Mouse (Mus musculus) limb, embryonic 15.5 days (tissue): ENCODE measurements at regions not wholly inside any gene's neighbourhood (a gene's known extent, or its start where the extent isn't known, plus 50 kb on each side); places are given as distances from the start of the nearest gene placed in this dataset.

ENCODE experiments used
- ATAC-seq: fragments of 200-750 bp; cut with Nextera tagmentation; 2 replicates; pipeline ENCODE4 v1.8.0; 2017; ENCODE audit warnings: low read depth, moderate TSS enrichment; ENCODE audit not compliant: insufficient number of reproducible peaks, low FRiP score, low TSS enrichment
- H3K27ac ChIP-seq: fragments of 300-500 bp; sonication (generic); 2 replicates; pipeline ENCODE4 v1.5.1; 2015; ENCODE audit warnings: moderate library complexity, mild to moderate bottlenecking, inconsistent platforms
- H3K27me3 ChIP-seq: fragments of 300-500 bp; sonication (generic); 2 replicates; pipeline ENCODE4 v1.6.1; 2015; ENCODE audit warnings: inconsistent platforms
- H3K36me3 ChIP-seq: fragments of 300-500 bp; sonication (generic); 2 replicates; pipeline ENCODE4 v1.6.1; 2015; ENCODE audit warnings: inconsistent platforms
- H3K4me1 ChIP-seq: fragments of 300-500 bp; sonication (generic); 2 replicates; pipeline ENCODE4 v1.6.1; 2015; ENCODE audit warnings: inconsistent platforms
- H3K4me2 ChIP-seq: fragments of 300-500 bp; sonication (generic); 2 replicates; pipeline ENCODE4 v1.6.1; 2015; ENCODE audit warnings: mild to moderate bottlenecking, inconsistent platforms
- H3K4me3 ChIP-seq: fragments of 300-500 bp; sonication (generic); 2 replicates; pipeline ENCODE4 v1.5.1; 2015; ENCODE audit warnings: mild to moderate bottlenecking, inconsistent platforms
- H3K9ac ChIP-seq: fragments of 300-500 bp; sonication (generic); 2 replicates; pipeline ENCODE4 v1.6.1; 2015; ENCODE audit warnings: inconsistent platforms
- H3K9me3 ChIP-seq: fragments of 300-500 bp; sonication (generic); 2 replicates; pipeline ENCODE4 v1.6.1; 2016; ENCODE audit warnings: inconsistent platforms
- WGBS: fragments of 180-500 bp; shearing (Covaris S2); methylation state at CpG from one replicate; pipeline ENCODE4 v1.1.7; 2015; 5-methylcytosine and 5-hydroxymethylcytosine counted together

- peaks cover 24% of the 10 kb centered on the region for H3K4me1 ChIP-seq
- no peak overlapping the region for H3K9ac ChIP-seq
- H3K27me3 ChIP-seq = no peaks in the 10 kb centered on the region
- no peaks in the 10 kb centered on the region for H3K9me3 ChIP-seq
- H3K4me2 ChIP-seq = no peak overlapping the region
- no peaks in the 10 kb centered on the region for H3K36me3 ChIP-seq
- H3K4me3 ChIP-seq = no peak overlapping the region
- WGBS = 55% methylated on average over 16 of the region's 16 CpGs
- H3K27ac ChIP-seq = no peak overlapping the region
- no peak for ATAC-seq
Measured at GRCm38 (mm10) chr17:83924259-83924922, 76.6 kb upstream of the Haao start.

- no peak overlapping the region for H3K9ac ChIP-seq
- WGBS = 44% methylated on average over 8 of the region's 8 CpGs
- no peak overlapping the region for H3K27ac ChIP-seq
- H3K36me3 ChIP-seq = no peaks in the 10 kb centered on the region
- no peaks in the 10 kb centered on the region for H3K9me3 ChIP-seq
- no peak for ATAC-seq
- H3K4me2 ChIP-seq = no peak overlapping the region
- H3K4me3 ChIP-seq = no peak overlapping the region
- no peaks in the 10 kb centered on the region for H3K27me3 ChIP-seq
- H3K4me1 ChIP-seq = peaks cover 50% of the 10 kb centered on the region
Measured at GRCm38 (mm10) chr17:83920894-83921293, 73.1 kb upstream of the Haao start.

- no peaks in the 10 kb centered on the region for H3K36me3 ChIP-seq
- no peak overlapping the region for H3K9ac ChIP-seq
- WGBS = 12% methylated on average over 4 of the region's 4 CpGs
- H3K9me3 ChIP-seq = no peaks in the 10 kb centered on the region
- peaks cover 55% of the 10 kb centered on the region for H3K4me1 ChIP-seq
- H3K27me3 ChIP-seq = no peaks in the 10 kb centered on the region
- H3K4me2 ChIP-seq = no peak overlapping the region
- H3K27ac ChIP-seq = no peak overlapping the region
- ATAC-seq = no peak
- H3K4me3 ChIP-seq = no peak overlapping the region
Measured at GRCm38 (mm10) chr17:83920225-83920624, 72.5 kb upstream of the Haao start.

GRCm38 (mm10) chr17:83918413-83919139 is 70.8 kb upstream of the Haao start:
- peaks cover 66% of the 10 kb centered on the region for H3K4me1 ChIP-seq
- 49% methylated on average over 9 of the region's 9 CpGs for WGBS
- H3K4me3 ChIP-seq = no peak overlapping the region
- H3K4me2 ChIP-seq = no peak overlapping the region
- no peaks in the 10 kb centered on the region for H3K9me3 ChIP-seq
- H3K9ac ChIP-seq = no peak overlapping the region
- no peaks in the 10 kb centered on the region for H3K27me3 ChIP-seq
- peak overlapping the region; percentile 38 for H3K27ac ChIP-seq
- no peak for ATAC-seq
- no peaks in the 10 kb centered on the region for H3K36me3 ChIP-seq

- Histone ChIP-seq H3K4me3 (no peak overlapping the region), H3K4me2 (no peak overlapping the region), H3K36me3 (no peaks in the 10 kb centered on the region), H3K9me3 (no peaks in the 10 kb centered on the region), H3K27me3 (no peaks in the 10 kb centered on the region), H3K4me1 (peaks cover 72% of the 10 kb centered on the region), H3K9ac (no peak overlapping the region), H3K27ac (no peak overlapping the region)
- 47% methylated on average over 4 of the region's 4 CpGs for WGBS
- no peak for ATAC-seq
Measured at GRCm38 (mm10) chr17:83917781-83918180, 70.0 kb upstream of the Haao start.

- Histone ChIP-seq H3K9ac (no peak overlapping the region), H3K27ac (peak overlapping the region; percentile 81), H3K9me3 (no peaks in the 10 kb centered on the region), H3K4me3 (no peak overlapping the region), H3K4me1 (peaks cover 75% of the 10 kb centered on the region), H3K4me2 (no peak overlapping the region), H3K36me3 (no peaks in the 10 kb centered on the region), H3K27me3 (no peaks in the 10 kb centered on the region)
- ATAC-seq = peak; percentile 69; the same call in 1 of the 2 replicates
- 6% methylated on average over 10 of the region's 10 CpGs for WGBS
Measured at GRCm38 (mm10) chr17:83916684-83917166, 69.0 kb upstream of the Haao start.

GRCm38 (mm10) chr17:83915034-83915433 is 67.3 kb upstream of the Haao start:
- Histone ChIP-seq H3K27me3 (no peaks in the 10 kb centered on the region), H3K9me3 (no peaks in the 10 kb centered on the region), H3K4me3 (no peak overlapping the region), H3K4me2 (no peak overlapping the region), H3K9ac (no peak overlapping the region), H3K36me3 (no peaks in the 10 kb centered on the region), H3K4me1 (peaks cover 58% of the 10 kb centered on the region), H3K27ac (no peak overlapping the region)
- no peak for ATAC-seq

GRCm38 (mm10) chr17:83914603-83915002 is 66.8 kb upstream of the Haao start:
- Histone ChIP-seq H3K9ac (no peak overlapping the region), H3K4me3 (no peak overlapping the region), H3K9me3 (no peaks in the 10 kb centered on the region), H3K36me3 (no peaks in the 10 kb centered on the region), H3K27ac (peak overlapping the region; percentile 86; the same call in 1 of the 2 replicates), H3K4me1 (peaks cover 56% of the 10 kb centered on the region), H3K4me2 (no peak overlapping the region), H3K27me3 (no peaks in the 10 kb centered on the region)
- WGBS = 72% methylated on average over 1 of the region's 1 CpGs
- no peak for ATAC-seq

- 22% methylated on average over 13 of the region's 13 CpGs for WGBS
- peak; percentile 45 for ATAC-seq
- Histone ChIP-seq H3K9me3 (no peaks in the 10 kb centered on the region), H3K9ac (no peak overlapping the region), H3K27me3 (no peaks in the 10 kb centered on the region), H3K4me2 (no peak overlapping the region), H3K36me3 (no peaks in the 10 kb centered on the region), H3K4me3 (no peak overlapping the region), H3K27ac (peak overlapping the region; percentile 86), H3K4me1 (peaks cover 55% of the 10 kb centered on the region)
Measured at GRCm38 (mm10) chr17:83913711-83914415, 66.1 kb upstream of the Haao start.

GRCm38 (mm10) chr17:83912421-83912820 is 64.7 kb upstream of the Haao start:
- ATAC-seq = no peak

GRCm38 (mm10) chr17:83908811-83909210 is 61.0 kb upstream of the Haao start:
- no peaks in the 10 kb centered on the region for H3K27me3 ChIP-seq
- no peak overlapping the region for H3K4me2 ChIP-seq
- H3K4me3 ChIP-seq = no peak overlapping the region
- no peak overlapping the region for H3K27ac ChIP-seq
- ATAC-seq = no peak
- H3K9ac ChIP-seq = no peak overlapping the region
- H3K9me3 ChIP-seq = no peaks in the 10 kb centered on the region
- no peaks in the 10 kb centered on the region for H3K36me3 ChIP-seq
- peaks cover 17% of the 10 kb centered on the region for H3K4me1 ChIP-seq
- 84% methylated on average over 6 of the region's 6 CpGs for WGBS

More at GRCm38 (mm10) chr17:83912421-83912820, 64.7 kb upstream of the Haao start:
- Histone ChIP-seq H3K4me2 (no peak overlapping the region), H3K4me3 (no peak overlapping the region), H3K4me1 (peaks cover 41% of the 10 kb centered on the region), H3K9ac (no peak overlapping the region), H3K27me3 (no peaks in the 10 kb centered on the region), H3K36me3 (no peaks in the 10 kb centered on the region), H3K9me3 (no peaks in the 10 kb centered on the region), H3K27ac (peak overlapping the region; percentile 86)
- WGBS = 93% methylated on average over 6 of the region's 6 CpGs

GRCm38 (mm10) chr17:83907538-83907937 is 59.8 kb upstream of the Haao start:
- 66% methylated on average over 3 of the region's 3 CpGs for WGBS
- ATAC-seq = no peak
- H3K9ac ChIP-seq = no peak overlapping the region
- no peak overlapping the region for H3K27ac ChIP-seq
- H3K4me2 ChIP-seq = no peak overlapping the region
- no peaks in the 10 kb centered on the region for H3K9me3 ChIP-seq
- peaks cover 19% of the 10 kb centered on the region for H3K4me1 ChIP-seq
- H3K27me3 ChIP-seq = no peaks in the 10 kb centered on the region
- H3K36me3 ChIP-seq = no peaks in the 10 kb centered on the region
- H3K4me3 ChIP-seq = no peak overlapping the region
